ENCODE assay signal across 8 mouse cellular contexts in genomic region chr2:148672199-148673096, GRCm38 (mm10). TPM values are rescaled to one million over a fixed set of nuclear protein-coding genes. Genes with fewer than 3 reads are reported as not detected.
DNase-seq lines count a peak whose midpoint lies in the region; ATAC-seq and TF ChIP-seq lines count a peak whose summit lies in the region.

TSS of gene Nxt1 (plus strand) at chr2:148672601.

- ATAC-seq in cerebellum, adult (ENCODE audit: insufficient number of reproducible peaks, low FRiP score, low TSS enrichment): peak; percentile 99
- peak; percentile 100 for ATAC-seq in forebrain, embryonic 13.5 days
- ATAC-seq in liver, postnatal 0 days: peak; percentile 100
- peak; percentile 100 for ATAC-seq in neural tube, embryonic 14.5 days (ENCODE audit: low read depth)

- TF ChIP-seq CTCF in ES-Bruce4 (IDR thresholded peaks at IDR 0.05; ENCODE audit: low read depth, low read length): no peak
- TF ChIP-seq CTCF in liver, postnatal 0 days (IDR thresholded peaks at IDR 0.05; ENCODE audit: low read depth): no peak

- under 1% methylated on average over 58 of the region's 58 CpGs for WGBS in forebrain, embryonic 13.5 days
- whole genome bisulfite sequencing in large intestine, adult 2 months: under 1% methylated on average over 58 of the region's 58 CpGs
- WGBS in liver, postnatal 0 days (ENCODE audit: insufficient replicate concordance): 1% methylated on average over 58 of the region's 58 CpGs
- 1% methylated on average over 58 of the region's 58 CpGs for WGBS in neural tube, embryonic 14.5 days

- no peaks in the 10 kb centered on the region for H3K9me3 ChIP-seq in ES-Bruce4 (replicated peaks; ENCODE audit: control insufficient read depth, insufficient read depth, low read length, poor library complexity, severe bottlenecking)
- H3K9me3 ChIP-seq in forebrain, embryonic 13.5 days (replicated peaks): no peaks in the 10 kb centered on the region
- no peaks in the 10 kb centered on the region for H3K9me3 ChIP-seq in liver, postnatal 0 days (ENCODE audit: low read length)
- no peaks in the 10 kb centered on the region for H3K9me3 ChIP-seq in neural tube, embryonic 14.5 days (ENCODE audit: control insufficient read depth, low read length)

- peak; percentile 52 for TF ChIP-seq POLR2A in ES-Bruce4 (IDR thresholded peaks at IDR 0.05; ENCODE audit: insufficient read depth, low read length)

- intact Hi-C loops in heart, postnatal 10 days (cut with DNase I): no loop called here

- H3K36me3 ChIP-seq in ES-Bruce4 (ENCODE audit: control insufficient read depth, insufficient read depth, low read length, poor library complexity, severe bottlenecking): peaks cover 22% of the 10 kb centered on the region
- H3K36me3 ChIP-seq in forebrain, embryonic 13.5 days (ENCODE audit: poor library complexity, severe bottlenecking): peaks cover 27% of the 10 kb centered on the region
- H3K36me3 ChIP-seq in liver, postnatal 0 days (replicated peaks; ENCODE audit: insufficient read depth, low read length): peaks cover 25% of the 10 kb centered on the region
- H3K36me3 ChIP-seq in neural tube, embryonic 14.5 days (ENCODE audit: control insufficient read depth, insufficient read depth, low read length): peaks cover 8% of the 10 kb centered on the region

- H3K27ac ChIP-seq in ES-Bruce4 (ENCODE audit: insufficient read depth, low read length): no peak within 1 kb of the TSS
- peak within 1 kb of the TSS; percentile 61 for H3K27ac ChIP-seq in forebrain, embryonic 13.5 days
- H3K27ac ChIP-seq in liver, postnatal 0 days (ENCODE audit: low read depth): peak within 1 kb of the TSS; percentile 72
- H3K27ac ChIP-seq in neural tube, embryonic 14.5 days (ENCODE audit: low read depth, low read length): peak within 1 kb of the TSS; percentile 80

- H3K9ac ChIP-seq in ES-Bruce4 (ENCODE audit: low read depth, poor library complexity, severe bottlenecking): peak within 1 kb of the TSS; percentile 86
- peak within 1 kb of the TSS; percentile 93 for H3K9ac ChIP-seq in forebrain, embryonic 13.5 days
- peak within 1 kb of the TSS; percentile 70 for H3K9ac ChIP-seq in liver, postnatal 0 days (replicated peaks)
- peak within 1 kb of the TSS; percentile 64 for H3K9ac ChIP-seq in neural tube, embryonic 14.5 days (replicated peaks; ENCODE audit: low read depth, low read length)

- H3K4me1 ChIP-seq in ES-Bruce4 (ENCODE audit: control insufficient read depth, insufficient read depth, low read length): no peaks in the 10 kb centered on the region
- peaks cover 41% of the 10 kb centered on the region for H3K4me1 ChIP-seq in forebrain, embryonic 13.5 days
- peaks cover 14% of the 10 kb centered on the region for H3K4me1 ChIP-seq in liver, postnatal 0 days (ENCODE audit: insufficient read depth)
- H3K4me1 ChIP-seq in neural tube, embryonic 14.5 days (ENCODE audit: control insufficient read depth, insufficient read depth, low read length): peaks cover 8% of the 10 kb centered on the region; the same call in 1 of the 2 replicates

- peak within 1 kb of the TSS; percentile 91 for H3K4me2 ChIP-seq in forebrain, embryonic 13.5 days
- H3K4me2 ChIP-seq in liver, postnatal 0 days (ENCODE audit: low read depth, low read length): peak within 1 kb of the TSS; percentile 78
- H3K4me2 ChIP-seq in neural tube, embryonic 14.5 days (ENCODE audit: low read depth, low read length): peak within 1 kb of the TSS; percentile 79

- TF ChIP-seq EP300 in ES-Bruce4 (IDR thresholded peaks at IDR 0.05; ENCODE audit: insufficient read depth, low read depth, low read length): no peak
- TF ChIP-seq EP300 in liver, postnatal 0 days (IDR thresholded peaks at IDR 0.05; ENCODE audit: low read depth): 0 out of 2 replicates have a peak, but pooled peaks have one; percentile 34

- H3K27me3 ChIP-seq in ES-Bruce4 (ENCODE audit: control insufficient read depth, insufficient read depth, low read length, poor library complexity, severe bottlenecking): no peaks in the 10 kb centered on the region
- H3K27me3 ChIP-seq in forebrain, embryonic 13.5 days: no peaks in the 10 kb centered on the region
- no peaks in the 10 kb centered on the region for H3K27me3 ChIP-seq in liver, postnatal 0 days (ENCODE audit: insufficient read depth, low read length)
- H3K27me3 ChIP-seq in neural tube, embryonic 14.5 days (ENCODE audit: control insufficient read depth, insufficient read depth, low read length): no peaks in the 10 kb centered on the region

- DNase-seq in heart, postnatal 10 days: peak; percentile 100
- peak; percentile 94 for DNase-seq in large intestine, adult 2 months (ENCODE audit: low read depth, low spot score)
- DNase-seq in liver, postnatal 0 days: peak; percentile 99
- DNase-seq in testis, postnatal 10 days (ENCODE audit: low spot score): peak; percentile 99

- peak within 1 kb of the TSS; percentile 98 for H3K4me3 ChIP-seq in ES-Bruce4 (ENCODE audit: low read depth, low read length)
- peak within 1 kb of the TSS; percentile 81 for H3K4me3 ChIP-seq in forebrain, embryonic 13.5 days
- peak within 1 kb of the TSS; percentile 74 for H3K4me3 ChIP-seq in liver, postnatal 0 days (ENCODE audit: low read depth, low read length)
- H3K4me3 ChIP-seq in neural tube, embryonic 14.5 days (ENCODE audit: low read depth, low read length): peak within 1 kb of the TSS; percentile 53

RNA-seq across cellular contexts. Expression of gene Nxt1, which starts in this region (rescaled TPM):
- polyA plus RNA-seq in ES-Bruce4 (2011; ENCODE audit: insufficient read depth, insufficient read length, low read depth, missing spikeins): 40.2 and 48.0 TPM in 2 replicates
- polyA plus RNA-seq in forebrain, embryonic 13.5 days (2015; fragmentation: Nextera tagmentation; extraction: Ambion mirVana): 101 and 102 TPM in 2 replicates
- 10 to 100 TPM in 1 of 2 experiments, 1 to 10 TPM in 1; 9.4 to 14.2 TPM for total RNA-seq in heart, postnatal 10 days (2021)
- 25.5 and 26.6 TPM in 2 replicates for polyA plus RNA-seq in large intestine, adult 2 months (2012; rRNA removed)
- polyA plus RNA-seq in liver, postnatal 0 days (2015; fragmentation: Nextera tagmentation; extraction: Ambion mirVana): 37.4 and 39.8 TPM in 2 replicates
- 41.1 and 43.3 TPM in 2 replicates for polyA plus RNA-seq in neural tube, embryonic 14.5 days (2014; fragmentation: Nextera tagmentation; extraction: Ambion mirVana)
